Comparison of ENCODE assay signal across 8 mouse cellular contexts in genomic region chr11:95842074-95842681, GRCm38 (mm10). TPM values are rescaled to one million over a fixed set of nuclear protein-coding genes. Genes with fewer than 3 reads are reported as not detected.
A peak's percentile ranks its signal among the peaks of the same experiment; 100 is the strongest.
DNase-seq lines count a peak whose midpoint lies in the region; ATAC-seq and TF ChIP-seq lines count a peak whose summit lies in the region.

Gene Abi3, minus strand, starts transcription at chr11:95842476.

- no peaks in the 10 kb centered on the region for H3K36me3 ChIP-seq in limb, embryonic 14.5 days (ENCODE audit: control insufficient read depth, insufficient read depth, low read length)
- H3K36me3 ChIP-seq in neural tube, embryonic 12.5 days, result no peaks in the 10 kb centered on the region

- no peak within 1 kb of the TSS for H3K27ac ChIP-seq in cortical plate, adult 2 months (ENCODE audit: insufficient read depth, low read length)
- no peak within 1 kb of the TSS for H3K27ac ChIP-seq in limb, embryonic 14.5 days (replicated peaks; ENCODE audit: low read depth, low read length)
- no peak within 1 kb of the TSS for H3K27ac ChIP-seq in neural tube, embryonic 12.5 days

- peak; percentile 71 for DNase-seq in layer of hippocampus, adult 9-11 months
- no peak for DNase-seq in layer of hippocampus, adult 18-20 months (ENCODE audit: low spot score in 2 of 2)
- DNase-seq in heart, postnatal 36 days, result peak; percentile 63 to 70
- no peak for DNase-seq in limb, embryonic 14.5 days (ENCODE audit: low spot score)
- no peak for DNase-seq in urinary bladder, adult 18-20 months (ENCODE audit: low spot score in 2 of 2)
- no peak for DNase-seq in urinary bladder, postnatal 36 days (ENCODE audit: low spot score in 2 of 2)

- 0 out of 2 replicates have a peak, but pooled peaks have one; percentile 15 for TF ChIP-seq POLR2A in cortical plate, adult 2 months (IDR thresholded peaks at IDR 0.05; ENCODE audit: extremely low read depth, insufficient read depth, low read length)
- TF ChIP-seq POLR2A in limb, embryonic 14.5 days (IDR thresholded peaks at IDR 0.05; ENCODE audit: borderline replicate concordance, extremely low read depth, insufficient read depth, insufficient read length), result no peak

- H3K4me1 ChIP-seq in cortical plate, adult 2 months (ENCODE audit: control insufficient read depth, insufficient read depth, low read length), result no peaks in the 10 kb centered on the region
- H3K4me1 ChIP-seq in limb, embryonic 14.5 days (ENCODE audit: control insufficient read depth, insufficient read depth, low read length), result peaks cover 11% of the 10 kb centered on the region
- H3K4me1 ChIP-seq in neural tube, embryonic 12.5 days, result no peaks in the 10 kb centered on the region

- WGBS in limb, embryonic 14.5 days, result 16% methylated on average over 11 of the region's 11 CpGs
- 12% methylated on average over 11 of the region's 11 CpGs for WGBS in neural tube, embryonic 12.5 days

- peak within 1 kb of the TSS; percentile 20 for H3K4me2 ChIP-seq in limb, embryonic 14.5 days (replicated peaks; ENCODE audit: low read depth, low read length, severe bottlenecking)
- H3K4me2 ChIP-seq in neural tube, embryonic 12.5 days (replicated peaks), result peak within 1 kb of the TSS; percentile 22; the same call in 1 of the 2 replicates

- H3K9ac ChIP-seq in limb, embryonic 14.5 days (ENCODE audit: low read depth, low read length, severe bottlenecking), result no peak within 1 kb of the TSS
- H3K9ac ChIP-seq in neural tube, embryonic 12.5 days, result no peak within 1 kb of the TSS

- ATAC-seq in limb, embryonic 14.5 days (ENCODE audit: low FRiP score, low read depth), result no peak
- no peak for ATAC-seq in neural tube, embryonic 12.5 days (ENCODE audit: low FRiP score, low read depth)

- no peak for TF ChIP-seq CTCF in cortical plate, adult 2 months (IDR thresholded peaks at IDR 0.05; ENCODE audit: extremely low read depth, insufficient read depth, low read length)

- no peaks in the 10 kb centered on the region for H3K9me3 ChIP-seq in limb, embryonic 14.5 days (ENCODE audit: control insufficient read depth, low read length)
- H3K9me3 ChIP-seq in neural tube, embryonic 12.5 days, result no peaks in the 10 kb centered on the region

- intact Hi-C loops in heart, postnatal 36 days (cut with DNase I), result no loop called here

- H3K27me3 ChIP-seq in limb, embryonic 14.5 days (ENCODE audit: control insufficient read depth, insufficient read depth, low read length), result no peaks in the 10 kb centered on the region
- peaks cover 8% of the 10 kb centered on the region for H3K27me3 ChIP-seq in neural tube, embryonic 12.5 days (replicated peaks)

- peak within 1 kb of the TSS; percentile 18 for H3K4me3 ChIP-seq in cortical plate, adult 2 months (ENCODE audit: insufficient read depth, low read length)
- H3K4me3 ChIP-seq in limb, embryonic 14.5 days (replicated peaks; ENCODE audit: low read length), result peak within 1 kb of the TSS; percentile 9
- H3K4me3 ChIP-seq in neural tube, embryonic 12.5 days, result no peak within 1 kb of the TSS

RNA-seq across cellular contexts. Expression of gene Abi3, which starts in this region (rescaled TPM):
- total RNA-seq in layer of hippocampus, adult 18-20 months (2021), result 1 to 10 TPM; 6.1 to 6.6 TPM
- polyA plus RNA-seq in cortical plate, adult 2 months (2012; rRNA removed), result 9.6 and 11.8 TPM in 2 replicates
- total RNA-seq in heart, postnatal 36 days (2021), result 10 to 100 TPM in 1 of 2 experiments, 1 to 10 TPM in 1; 9.3 to 13.7 TPM
- 7.8 and 11.9 TPM in 2 replicates for polyA plus RNA-seq in limb, embryonic 14.5 days (2012; rRNA removed)
- 2.5 and 5.5 TPM in 2 replicates for polyA plus RNA-seq in limb, embryonic 14.5 days (2014; fragmentation: Nextera tagmentation; extraction: Ambion mirVana)
- polyA plus RNA-seq in neural tube, embryonic 12.5 days (2016; fragmentation: Nextera tagmentation; extraction: Ambion mirVana), result 3.1 and 4.7 TPM in 2 replicates

Comparison
In these comparisons a context has a peak if more than half of its experiments do, and no peak if none do; other contexts are left out.
1. DNase-seq: peak in layer of hippocampus, adult 9-11 months (single experiment) and heart, postnatal 36 days (2 of 2); none in layer of hippocampus, adult 18-20 months (0 of 2), limb, embryonic 14.5 days (single experiment), urinary bladder, adult 18-20 months (0 of 2) and urinary bladder, postnatal 36 days (0 of 2).